Mouse (Mus musculus) liver, embryonic 12.5 days (tissue): ENCODE results near the gene Eps8l3. TPM values are rescaled to one million over a fixed set of nuclear protein-coding genes. Genes with fewer than 3 reads are reported as not detected.

Experiments used
- ATAC-seq: fragments of 200-750 bp; cut with Nextera tagmentation; 2 replicates; pipeline ENCODE4 v1.8.0; 2017; ENCODE audit warnings: moderate number of reproducible peaks, mild to moderate bottlenecking, moderate library complexity
- H3K27ac ChIP-seq: fragments of 300-500 bp; sonication (generic); 2 replicates; pipeline ENCODE4 v1.5.1; 2016; ENCODE audit warnings: mild to moderate bottlenecking
- H3K27me3 ChIP-seq: fragments of 300-500 bp; sonication (generic); replicated peaks from 2 replicates; pipeline ENCODE4 v1.6.1; 2016; ENCODE audit warnings: mild to moderate bottlenecking, moderate library complexity
- H3K36me3 ChIP-seq: fragments of 300-500 bp; sonication (generic); 2 replicates; pipeline ENCODE4 v1.6.1; 2016; ENCODE audit warnings: mild to moderate bottlenecking, moderate library complexity
- H3K4me1 ChIP-seq: fragments of 300-500 bp; sonication (generic); 2 replicates; pipeline ENCODE4 v1.6.1; 2016
- H3K4me2 ChIP-seq: fragments of 300-500 bp; sonication (generic); 2 replicates; pipeline ENCODE4 v1.6.1; 2016; ENCODE audit warnings: mild to moderate bottlenecking, moderate library complexity
- H3K4me3 ChIP-seq: fragments of 300-500 bp; sonication (generic); 2 replicates; pipeline ENCODE4 v1.5.1; 2016; ENCODE audit warnings: mild to moderate bottlenecking, moderate library complexity
- H3K9ac ChIP-seq: fragments of 300-500 bp; sonication (generic); 2 replicates; pipeline ENCODE4 v1.6.1; 2016; ENCODE audit warnings: mild to moderate bottlenecking, moderate library complexity
- H3K9me3 ChIP-seq: fragments of 300-500 bp; sonication (generic); replicated peaks from 2 replicates; pipeline ENCODE4 v1.6.1; 2016; ENCODE audit warnings: mild to moderate bottlenecking, moderate library complexity
- WGBS: fragments of 180-500 bp; shearing (Covaris S2); methylation state at CpG from one replicate; pipeline ENCODE4 v1.1.7; 2016; ENCODE audit not compliant: insufficient replicate concordance; 5-methylcytosine and 5-hydroxymethylcytosine counted together
- polyA plus RNA-seq: library from polyadenylated mRNA; unstranded; fragments of >200 nt; fragmentation: Nextera tagmentation; extraction: Ambion mirVana; gene quantifications from 2 replicates; pipeline ENCODE4 v1.2.1, GENCODE M21; 2016

Gene Eps8l3
- polyA plus RNA-seq, 1 experiment from 2014 or later = not detected

DNA sequence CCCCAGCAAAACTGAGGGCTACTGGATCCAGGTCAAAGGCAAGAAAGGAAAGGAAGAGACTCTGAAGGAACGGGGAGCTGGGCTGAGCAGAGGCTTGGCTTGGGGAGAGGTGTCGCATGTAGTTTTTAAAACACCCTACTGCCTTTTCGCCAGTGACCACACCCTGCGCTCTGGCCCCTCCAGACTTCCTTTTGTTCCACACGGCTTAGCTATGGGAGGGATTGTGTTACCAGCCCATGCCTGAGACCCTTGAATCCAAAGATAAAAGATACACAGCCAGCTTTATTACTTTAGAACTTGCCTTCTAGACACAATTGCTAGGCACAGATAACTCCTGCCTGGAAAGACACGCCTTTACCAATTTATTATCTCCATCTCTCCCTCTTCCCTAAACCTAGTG is 28.9 kb downstream of the Eps8l3 start:
- Histone ChIP-seq H3K4me1 (peaks cover 20% of the 10 kb centered on the region), H3K4me2 (no peak overlapping the region), H3K9ac (no peak overlapping the region), H3K27ac (no peak overlapping the region), H3K4me3 (no peak overlapping the region), H3K36me3 (no peaks in the 10 kb centered on the region), H3K9me3 (no peaks in the 10 kb centered on the region), H3K27me3 (no peaks in the 10 kb centered on the region)
- 24% methylated on average over 6 of the region's 6 CpGs for WGBS
- ATAC-seq = peak; percentile 68

- H3K9ac ChIP-seq = no peak overlapping the region
- ATAC-seq = no peak
- no peaks in the 10 kb centered on the region for H3K4me1 ChIP-seq
- no peak overlapping the region for H3K4me3 ChIP-seq
- no peaks in the 10 kb centered on the region for H3K36me3 ChIP-seq
- H3K27ac ChIP-seq = no peak overlapping the region
- H3K27me3 ChIP-seq = no peaks in the 10 kb centered on the region
- no peak overlapping the region for H3K4me2 ChIP-seq
- H3K9me3 ChIP-seq = no peaks in the 10 kb centered on the region
- WGBS = 70% methylated on average over 15 of the region's 15 CpGs
These were observed 39.6 kb downstream of the Eps8l3 start for GRCm38 (mm10) chr3:107916674-107917073.

GRCm38 (mm10) chr3:107917097-107917496 is 40.1 kb downstream of the Eps8l3 start:
- no peak overlapping the region for H3K9ac ChIP-seq
- ATAC-seq = no peak
- H3K27me3 ChIP-seq = no peaks in the 10 kb centered on the region
- no peak overlapping the region for H3K4me2 ChIP-seq
- no peaks in the 10 kb centered on the region for H3K9me3 ChIP-seq
- 74% methylated on average over 3 of the region's 3 CpGs for WGBS
- no peaks in the 10 kb centered on the region for H3K4me1 ChIP-seq
- H3K27ac ChIP-seq = no peak overlapping the region
- no peak overlapping the region for H3K4me3 ChIP-seq
- H3K36me3 ChIP-seq = no peaks in the 10 kb centered on the region

DNA sequence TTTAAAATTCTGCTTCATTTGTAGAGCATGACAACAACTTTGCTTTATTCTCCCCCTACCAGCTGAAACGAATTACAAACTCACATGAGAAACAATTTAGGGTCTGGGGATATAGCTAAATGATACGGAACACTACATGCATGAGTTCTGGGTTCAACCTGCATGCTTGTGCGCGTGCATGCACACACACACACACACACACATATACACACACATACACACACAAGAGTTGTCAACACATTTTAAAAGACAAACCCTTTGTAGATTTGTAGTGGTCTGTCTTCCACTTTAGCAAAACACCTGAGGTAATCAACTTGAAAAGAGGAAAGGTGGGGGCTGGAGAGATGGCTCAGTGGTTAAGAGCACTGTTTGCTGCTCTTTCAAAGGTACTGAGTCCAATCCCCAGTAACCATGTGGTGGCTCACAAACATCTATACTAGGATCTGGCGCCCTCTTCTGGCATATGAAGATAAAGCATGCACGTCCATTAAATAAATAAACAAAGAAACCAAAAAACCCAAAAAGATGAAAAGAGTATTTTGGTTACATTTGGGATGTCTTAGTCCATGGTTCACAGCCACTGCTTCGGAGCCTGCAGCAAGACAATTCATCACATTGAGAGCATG is 40.9 kb downstream of the Eps8l3 start:
- 52% methylated on average over 7 of the region's 7 CpGs for WGBS

GRCm38 (mm10) chr3:107920348-107920747 is 43.3 kb downstream of the Eps8l3 start:
- Histone ChIP-seq H3K27ac (no peak overlapping the region), H3K4me2 (no peak overlapping the region), H3K36me3 (no peaks in the 10 kb centered on the region), H3K27me3 (no peaks in the 10 kb centered on the region), H3K9me3 (no peaks in the 10 kb centered on the region), H3K9ac (no peak overlapping the region), H3K4me3 (no peak overlapping the region), H3K4me1 (no peaks in the 10 kb centered on the region)
- no peak for ATAC-seq
- 80% methylated on average over 5 of the region's 5 CpGs for WGBS

More for the DNA sequence above, 40.9 kb downstream of the Eps8l3 start:
- H3K4me1 ChIP-seq = no peaks in the 10 kb centered on the region
- H3K4me3 ChIP-seq = no peak overlapping the region
- no peak overlapping the region for H3K27ac ChIP-seq
- H3K36me3 ChIP-seq = no peaks in the 10 kb centered on the region
- no peak overlapping the region for H3K9ac ChIP-seq
- H3K4me2 ChIP-seq = no peak overlapping the region
- no peaks in the 10 kb centered on the region for H3K27me3 ChIP-seq
- ATAC-seq = no peak
- no peaks in the 10 kb centered on the region for H3K9me3 ChIP-seq

DNA sequence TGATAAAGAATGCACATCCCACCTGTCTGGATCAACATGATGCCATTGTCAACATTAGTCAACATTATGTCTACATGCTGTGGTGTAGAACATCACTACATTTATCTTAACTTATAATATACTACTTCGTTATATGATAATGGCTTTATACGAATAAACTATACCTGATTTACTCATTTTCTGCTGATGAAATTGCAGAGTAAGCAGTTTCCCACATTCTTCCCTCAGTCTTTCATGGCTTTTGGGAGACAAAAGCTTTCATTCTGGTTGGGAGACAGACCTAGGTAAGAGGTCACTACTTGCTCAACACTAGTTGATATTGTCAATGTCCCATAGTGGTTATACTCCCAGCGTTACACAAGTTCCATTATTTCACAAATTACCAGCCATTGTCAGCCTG is 48.3 kb downstream of the Eps8l3 start:
- Histone ChIP-seq H3K4me3 (no peak overlapping the region), H3K9ac (no peak overlapping the region), H3K9me3 (no peaks in the 10 kb centered on the region), H3K36me3 (no peaks in the 10 kb centered on the region), H3K27ac (no peak overlapping the region), H3K4me1 (no peaks in the 10 kb centered on the region), H3K27me3 (no peaks in the 10 kb centered on the region), H3K4me2 (no peak overlapping the region)
- no peak for ATAC-seq
- 84% methylated on average over 3 of the region's 3 CpGs for WGBS

GRCm38 (mm10) chr3:107927841-107928240 is 50.8 kb downstream of the Eps8l3 start:
- Histone ChIP-seq H3K4me1 (peaks cover 6% of the 10 kb centered on the region), H3K36me3 (no peaks in the 10 kb centered on the region), H3K9me3 (no peaks in the 10 kb centered on the region), H3K27ac (no peak overlapping the region), H3K27me3 (no peaks in the 10 kb centered on the region), H3K4me2 (no peak overlapping the region), H3K9ac (no peak overlapping the region), H3K4me3 (no peak overlapping the region)
- ATAC-seq = no peak
- WGBS = 71% methylated on average over 3 of the region's 3 CpGs

DNA sequence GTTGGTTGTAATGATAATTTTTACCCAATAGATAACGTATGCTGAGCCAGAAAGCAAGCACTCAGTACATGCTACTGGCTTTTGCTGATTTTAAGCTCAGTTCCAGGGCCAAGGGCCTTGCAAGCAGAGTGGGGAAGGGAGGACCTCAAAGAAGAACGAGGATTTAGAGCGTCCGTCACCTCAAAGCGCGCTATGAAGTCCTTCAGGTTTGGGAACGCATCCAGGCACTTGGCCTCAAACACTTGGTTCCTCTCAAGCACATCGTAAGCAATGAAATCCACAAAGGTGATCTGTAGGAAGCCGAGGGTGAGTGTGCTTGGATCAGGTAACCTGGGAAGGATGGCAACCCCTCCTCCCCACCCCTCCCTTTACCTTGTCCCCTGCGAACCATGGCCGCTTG is 51.7 kb downstream of the Eps8l3 start:
- WGBS = 79% methylated on average over 11 of the region's 11 CpGs
- Histone ChIP-seq H3K4me2 (no peak overlapping the region), H3K27ac (no peak overlapping the region), H3K36me3 (no peaks in the 10 kb centered on the region), H3K4me3 (no peak overlapping the region), H3K4me1 (peaks cover 6% of the 10 kb centered on the region), H3K27me3 (no peaks in the 10 kb centered on the region; the same call in 1 of the 2 replicates), H3K9ac (no peak overlapping the region), H3K9me3 (no peaks in the 10 kb centered on the region)
- ATAC-seq = no peak

- H3K4me3 ChIP-seq = no peak overlapping the region
- no peak overlapping the region for H3K9ac ChIP-seq
- H3K4me1 ChIP-seq = peaks cover 6% of the 10 kb centered on the region
- H3K27ac ChIP-seq = no peak overlapping the region
- 72% methylated on average over 4 of the region's 4 CpGs for WGBS
- H3K9me3 ChIP-seq = no peaks in the 10 kb centered on the region
- H3K27me3 ChIP-seq = no peaks in the 10 kb centered on the region; the same call in 1 of the 2 replicates
- H3K36me3 ChIP-seq = no peaks in the 10 kb centered on the region
- H3K4me2 ChIP-seq = no peak overlapping the region
- ATAC-seq = no peak
These were observed 52.2 kb downstream of the Eps8l3 start for GRCm38 (mm10) chr3:107929243-107929642.

GRCm38 (mm10) chr3:107929731-107930130 is 52.7 kb downstream of the Eps8l3 start:
- Histone ChIP-seq H3K9me3 (no peaks in the 10 kb centered on the region), H3K27ac (no peak overlapping the region), H3K27me3 (no peaks in the 10 kb centered on the region; the same call in 1 of the 2 replicates), H3K4me2 (no peak overlapping the region), H3K9ac (no peak overlapping the region), H3K4me1 (peaks cover 6% of the 10 kb centered on the region), H3K36me3 (no peaks in the 10 kb centered on the region), H3K4me3 (no peak overlapping the region)
- WGBS = 65% methylated on average over 4 of the region's 4 CpGs
- ATAC-seq = no peak

DNA sequence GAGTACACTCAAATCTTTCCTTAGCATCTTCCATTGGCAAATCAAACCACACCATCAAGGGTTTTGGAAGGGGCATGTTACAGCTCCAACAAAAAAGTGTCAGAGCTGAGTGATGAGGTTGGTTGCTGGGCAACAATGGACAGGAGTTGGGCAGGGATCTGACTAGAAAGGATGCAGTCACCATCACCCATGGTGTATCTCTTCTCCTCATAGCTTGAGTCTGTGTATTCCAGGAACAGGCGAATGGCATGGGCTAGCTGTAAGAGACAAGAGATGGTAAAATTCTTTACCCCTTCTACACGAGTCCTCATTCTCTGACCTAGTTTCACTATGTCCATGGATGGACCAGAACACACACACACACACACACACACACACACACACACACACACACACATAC is 54.1 kb downstream of the Eps8l3 start:
- H3K9me3 ChIP-seq = no peaks in the 10 kb centered on the region
- H3K4me2 ChIP-seq = peak overlapping the region; percentile 62
- no peak overlapping the region for H3K27ac ChIP-seq
- WGBS = 60% methylated on average over 2 of the region's 2 CpGs
- H3K36me3 ChIP-seq = no peaks in the 10 kb centered on the region
- peak overlapping the region; percentile 36 for H3K4me3 ChIP-seq
- peaks cover 6% of the 10 kb centered on the region for H3K4me1 ChIP-seq
- ATAC-seq = 0 out of 2 replicates have a peak, but pooled peaks have one; percentile 2
- peak overlapping the region; percentile 17; the same call in 1 of the 2 replicates for H3K9ac ChIP-seq
- no peaks in the 10 kb centered on the region; the same call in 1 of the 2 replicates for H3K27me3 ChIP-seq

DNA sequence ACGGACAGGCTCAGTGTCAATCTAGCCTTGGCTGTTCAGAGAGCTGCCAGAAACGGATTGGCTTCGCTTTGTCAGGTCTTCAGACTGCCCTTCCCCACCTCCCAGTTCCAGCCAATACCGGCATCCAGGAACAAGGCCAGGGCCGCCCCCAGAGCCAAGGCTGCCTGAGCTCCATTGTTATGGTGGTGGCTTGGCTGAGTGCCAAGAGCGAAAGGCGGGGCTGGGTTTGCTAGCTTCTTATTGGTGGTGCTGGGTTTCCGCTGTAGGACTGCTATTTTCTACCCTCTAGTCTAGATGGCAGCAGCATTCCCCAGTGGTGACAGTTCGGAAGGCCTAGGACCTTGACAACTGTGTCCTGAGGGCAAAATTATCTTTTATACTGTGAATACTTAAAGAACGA is 54.6 kb downstream of the Eps8l3 start, which contains the start of gene Gstm7:
Gene Gstm7, minus strand, starts transcription at position 148 of the 400 bp plus-strand sequence.
- Histone ChIP-seq H3K27me3 (no peaks in the 10 kb centered on the region; the same call in 1 of the 2 replicates), H3K36me3 (no peaks in the 10 kb centered on the region), H3K4me2 (peak within 1 kb of the TSS; percentile 62), H3K4me1 (peaks cover 6% of the 10 kb centered on the region), H3K9ac (peak within 1 kb of the TSS; percentile 17; the same call in 1 of the 2 replicates), H3K27ac (no peak within 1 kb of the TSS), H3K9me3 (no peaks in the 10 kb centered on the region), H3K4me3 (peak within 1 kb of the TSS; percentile 36)
- peak; percentile 84 for ATAC-seq
- 12% methylated on average over 10 of the region's 10 CpGs for WGBS

GRCm38 (mm10) chr3:107932128-107932527 is 55.1 kb downstream of the Eps8l3 start:
- no peaks in the 10 kb centered on the region for H3K36me3 ChIP-seq
- no peak overlapping the region for H3K4me3 ChIP-seq
- H3K4me2 ChIP-seq = no peak overlapping the region
- H3K27me3 ChIP-seq = no peaks in the 10 kb centered on the region; the same call in 1 of the 2 replicates
- no peaks in the 10 kb centered on the region for H3K9me3 ChIP-seq
- peaks cover 6% of the 10 kb centered on the region for H3K4me1 ChIP-seq
- ATAC-seq = no peak
- 75% methylated on average over 6 of the region's 6 CpGs for WGBS
- no peak overlapping the region for H3K27ac ChIP-seq
- no peak overlapping the region for H3K9ac ChIP-seq
